Mouse (Mus musculus) testis, adult 2 months (tissue): Measurements from ENCODE around the gene Crim1.

ENCODE experiments used
- CTCF ChIP-seq: fragments of 200-500 bp; IDR thresholded peaks from 2 replicates; pipeline ENCODE4 v1.5.1; 2012; ENCODE audit warnings: low read depth, mild to moderate bottlenecking, inconsistent platforms, low read length, moderate library complexity; ENCODE audit not compliant: control insufficient read depth, insufficient read depth, insufficient replicate concordance
- POLR2A ChIP-seq: fragments of 200-500 bp; IDR thresholded peaks from 2 replicates; pipeline ENCODE4 v1.6.1; 2012; ENCODE audit warnings: low read depth, mild to moderate bottlenecking, inconsistent platforms, low read length, moderate library complexity; ENCODE audit not compliant: control insufficient read depth

DNA sequence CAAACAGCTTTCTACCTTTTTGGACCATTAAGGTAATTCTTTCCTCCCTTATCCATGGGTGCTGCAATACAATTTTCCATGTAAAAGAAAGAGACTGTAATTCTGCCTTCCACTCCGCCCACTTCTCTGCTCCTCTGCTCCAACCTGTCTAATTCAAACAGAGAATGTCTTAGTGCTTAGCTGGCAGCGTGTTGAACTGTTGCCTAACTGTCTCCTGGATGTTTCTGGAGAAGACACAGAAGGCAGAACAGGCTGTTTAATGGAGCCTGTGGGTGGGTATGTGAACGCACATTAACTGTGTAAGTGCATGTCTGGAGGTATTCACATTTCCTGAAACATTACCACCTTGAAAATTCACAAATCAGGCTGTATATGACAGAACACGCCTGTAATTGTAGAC, 33.5 kb upstream of the Crim1 start:
- TF ChIP-seq CTCF (no peak), POLR2A (no peak)
